Mouse (Mus musculus) frontal cortex, postnatal 36 days (tissue): ENCODE measurements at regions not wholly inside any gene's neighbourhood (a gene's known extent, or its start where the extent isn't known, plus 50 kb on each side); places are given as distances from the start of the nearest gene placed in this dataset.
"Not testable (repeated sequence)": the region's sequence is repeated elsewhere in the genome, so short reads cannot be mapped to it uniquely, and the experiment has no call there.

Source experiments
- DNase-seq, 2 experiments: peaks; one replicate each; pipeline ENCODE4 v3.0.0; 2022; ENCODE audit warnings: low spot score in 2 of 2

DNA sequence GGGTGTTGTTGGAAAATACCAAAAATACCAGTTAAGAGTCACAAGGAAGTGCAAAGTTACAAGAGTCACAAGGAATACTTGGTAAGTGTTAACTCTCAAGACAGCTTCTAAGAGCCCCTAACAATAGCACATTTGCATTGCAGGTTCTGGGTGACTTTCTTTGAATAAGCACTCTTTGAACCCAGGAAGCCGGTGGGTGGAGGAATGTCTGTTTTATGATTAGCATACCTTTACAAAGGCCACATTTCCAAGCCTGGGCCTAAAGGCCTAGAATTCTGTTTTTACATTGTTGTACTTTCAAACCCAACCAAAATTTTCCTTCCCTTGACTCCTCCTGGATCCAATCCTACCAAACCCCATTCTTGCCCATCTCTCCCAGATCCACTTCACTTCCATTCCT is 693.5 kb upstream of the Gria3 start:
- DNase-seq = not testable (repeated sequence)

DNA sequence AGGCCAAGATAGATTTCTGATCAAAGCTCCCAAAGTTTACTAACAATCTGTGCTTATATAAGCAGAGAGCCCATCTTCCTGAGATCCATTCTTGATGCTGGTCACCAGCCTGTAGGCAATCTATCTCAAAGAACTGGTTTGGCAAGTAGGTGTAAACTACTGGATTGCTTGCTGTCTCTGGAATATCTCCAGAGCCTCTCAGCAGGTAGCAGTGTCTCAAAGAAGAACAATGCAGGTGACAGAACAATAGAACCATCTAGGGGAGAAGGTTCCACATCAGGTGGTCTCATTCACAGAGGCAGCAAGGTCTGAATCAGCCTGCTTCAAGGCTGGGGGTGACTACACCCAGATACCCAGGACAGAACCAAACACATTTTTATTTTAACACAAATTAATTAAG is 692.0 kb upstream of the Gria3 start:
- no peak for DNase-seq

DNA sequence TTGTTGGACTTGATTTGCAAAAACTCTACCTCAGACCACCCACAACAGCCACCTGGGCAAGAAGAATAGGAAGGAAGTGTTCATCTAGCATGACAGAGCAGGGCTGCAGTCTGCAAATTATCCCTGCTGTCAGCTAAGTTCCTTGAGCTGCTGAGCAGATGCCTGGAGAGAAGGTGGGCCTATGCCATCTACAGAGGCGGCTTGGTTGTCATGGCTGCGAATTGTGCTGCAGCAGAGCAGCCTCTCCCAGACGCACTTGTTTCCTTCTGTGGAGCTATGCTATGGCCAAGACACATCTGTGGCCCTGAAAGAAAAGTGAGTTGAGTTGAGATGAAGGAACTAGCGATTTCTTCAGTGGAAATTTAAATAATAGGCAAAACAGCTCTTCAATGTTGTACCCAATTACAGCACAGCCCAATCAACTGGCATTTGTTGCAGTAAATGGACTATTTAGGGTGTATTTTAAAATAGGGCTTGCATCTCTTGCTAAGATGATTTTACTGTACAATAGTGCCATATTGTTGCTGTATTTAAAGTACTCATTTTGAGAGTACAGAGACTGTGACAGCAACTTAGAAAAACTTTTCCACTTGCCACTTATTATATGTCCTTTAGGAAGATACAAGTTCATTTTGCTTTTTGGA is 659.8 kb upstream of the Gria3 start:
- peak; percentile 36 to 70 for DNase-seq
